In the genomic region with DNA sequence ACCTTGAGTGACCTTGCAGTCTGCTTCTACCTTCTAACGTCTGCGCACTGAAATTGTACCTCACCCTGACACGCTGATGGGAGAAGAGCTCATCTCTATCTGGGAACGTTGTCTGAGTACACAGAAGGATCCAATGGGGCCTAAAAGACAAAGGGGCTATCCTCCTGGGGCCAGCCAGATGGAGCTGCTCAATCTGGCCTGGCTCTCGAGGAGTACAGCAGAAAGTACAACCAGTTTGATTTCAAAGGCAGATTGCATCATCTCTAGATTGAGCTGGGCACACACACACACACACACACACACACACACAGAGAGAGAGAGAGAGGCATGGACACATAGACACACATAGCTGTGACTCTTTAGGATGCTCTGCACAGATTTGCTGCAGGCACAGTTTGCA, we compare ENCODE assay signal across 11 mouse cellular contexts.
DNase-seq lines count a peak whose midpoint lies in the region; ATAC-seq lines count a peak whose summit lies in the region.
"Had no signal": no experiment of that assay in that cellular context is flagged by ENCODE, and none has a peak within 500 bp of the region (broad histone marks: within the 10 kb centered on the region; RNA-seq: fewer than 3 reads in every experiment).

No protein-coding gene starts in this region.

- no peaks in the 10 kb centered on the region for H3K9me3 ChIP-seq in forebrain, embryonic 12.5 days
- H3K9me3 ChIP-seq in forebrain, embryonic 15.5 days = no peaks in the 10 kb centered on the region
- H3K9me3 ChIP-seq in neural tube, embryonic 11.5 days (ENCODE audit: control insufficient read depth, low read length) = no peaks in the 10 kb centered on the region
- no peaks in the 10 kb centered on the region for H3K9me3 ChIP-seq in midbrain, embryonic 15.5 days
- H3K9me3 ChIP-seq: limb, embryonic 15.5 days had no signal

- peak; percentile 14 for DNase-seq in neural tube, embryonic 11.5 days (ENCODE audit: low spot score)
- no peak for DNase-seq in neural tube, embryonic 10.5 days (ENCODE audit: extremely low spot score, low spot score)
- DNase-seq in B cell, adult 2 months = no peak
- DNase-seq: lung, adult 18-20 months; lung, postnatal 36 days; thymus, postnatal 25 days had no signal

- no peak overlapping the region for H3K27ac ChIP-seq in forebrain, embryonic 12.5 days
- H3K27ac ChIP-seq in forebrain, embryonic 15.5 days (replicated peaks) = no peak overlapping the region
- H3K27ac ChIP-seq in neural tube, embryonic 11.5 days (ENCODE audit: low read depth, low read length) = no peak overlapping the region
- H3K27ac ChIP-seq in midbrain, embryonic 15.5 days = no peak overlapping the region
- H3K27ac ChIP-seq: limb, embryonic 15.5 days had no signal

- no peak overlapping the region for H3K4me2 ChIP-seq in forebrain, embryonic 12.5 days
- no peak overlapping the region for H3K4me2 ChIP-seq in forebrain, embryonic 15.5 days (replicated peaks)
- no peak overlapping the region for H3K4me2 ChIP-seq in neural tube, embryonic 11.5 days (ENCODE audit: low read depth)
- no peak overlapping the region for H3K4me2 ChIP-seq in midbrain, embryonic 15.5 days
- H3K4me2 ChIP-seq: limb, embryonic 15.5 days had no signal

- H3K4me1 ChIP-seq in forebrain, embryonic 12.5 days = peaks cover 3% of the 10 kb centered on the region; the same call in 1 of the 2 replicates
- no peaks in the 10 kb centered on the region for H3K4me1 ChIP-seq in forebrain, embryonic 15.5 days
- no peaks in the 10 kb centered on the region for H3K4me1 ChIP-seq in neural tube, embryonic 11.5 days (ENCODE audit: control insufficient read depth, insufficient read depth, low read length)
- no peaks in the 10 kb centered on the region for H3K4me1 ChIP-seq in midbrain, embryonic 15.5 days

- H3K27me3 ChIP-seq in forebrain, embryonic 12.5 days = no peaks in the 10 kb centered on the region
- no peaks in the 10 kb centered on the region for H3K27me3 ChIP-seq in forebrain, embryonic 15.5 days
- H3K27me3 ChIP-seq in neural tube, embryonic 11.5 days (ENCODE audit: control insufficient read depth, insufficient read depth, low read length) = no peaks in the 10 kb centered on the region
- H3K27me3 ChIP-seq in midbrain, embryonic 15.5 days (replicated peaks) = no peaks in the 10 kb centered on the region
- H3K27me3 ChIP-seq: limb, embryonic 15.5 days had no signal

- no peak overlapping the region for H3K4me3 ChIP-seq in forebrain, embryonic 12.5 days (replicated peaks)
- H3K4me3 ChIP-seq in forebrain, embryonic 15.5 days = no peak overlapping the region
- H3K4me3 ChIP-seq in neural tube, embryonic 11.5 days (ENCODE audit: low read depth, low read length) = no peak overlapping the region
- H3K4me3 ChIP-seq in midbrain, embryonic 15.5 days = no peak overlapping the region
- H3K4me3 ChIP-seq: limb, embryonic 15.5 days had no signal

- no peak overlapping the region for H3K9ac ChIP-seq in forebrain, embryonic 12.5 days
- H3K9ac ChIP-seq in forebrain, embryonic 15.5 days (replicated peaks) = no peak overlapping the region
- H3K9ac ChIP-seq in neural tube, embryonic 11.5 days (ENCODE audit: low read length) = no peak overlapping the region
- no peak overlapping the region for H3K9ac ChIP-seq in midbrain, embryonic 15.5 days
- H3K9ac ChIP-seq: limb, embryonic 15.5 days had no signal

- WGBS in forebrain, embryonic 12.5 days = 70% methylated on average over 5 of the region's 5 CpGs
- WGBS in forebrain, embryonic 15.5 days = 66% methylated on average over 5 of the region's 5 CpGs
- WGBS in neural tube, embryonic 11.5 days = 66% methylated on average over 5 of the region's 5 CpGs
- WGBS in midbrain, embryonic 15.5 days = 49% methylated on average over 5 of the region's 5 CpGs

- H3K36me3 ChIP-seq in forebrain, embryonic 12.5 days (replicated peaks) = no peaks in the 10 kb centered on the region
- no peaks in the 10 kb centered on the region for H3K36me3 ChIP-seq in forebrain, embryonic 15.5 days
- no peaks in the 10 kb centered on the region for H3K36me3 ChIP-seq in neural tube, embryonic 11.5 days (ENCODE audit: control insufficient read depth, insufficient read depth, low read length)
- H3K36me3 ChIP-seq in midbrain, embryonic 15.5 days (replicated peaks) = no peaks in the 10 kb centered on the region
- H3K36me3 ChIP-seq: limb, embryonic 15.5 days had no signal

- 0 out of 2 replicates have a peak, but pooled peaks have one; percentile 17 for ATAC-seq in forebrain, embryonic 12.5 days (ENCODE audit: low FRiP score)
- no peak for ATAC-seq in forebrain, embryonic 15.5 days (replicated peaks)
- no peak for ATAC-seq in neural tube, embryonic 11.5 days (ENCODE audit: insufficient read depth, low FRiP score, low TSS enrichment)
- 0 out of 2 replicates have a peak, but pooled peaks have one; percentile 29 for ATAC-seq in midbrain, embryonic 15.5 days (replicated peaks)
- no peak for ATAC-seq in erythroid progenitor cell, adult 5-6 weeks (replicated peaks; ENCODE audit: low FRiP score, poor library complexity, severe bottlenecking)

Comparison
In these comparisons a context has a peak if more than half of its experiments do, and no peak if none do; other contexts are left out.
1. ATAC-seq: peak in forebrain, embryonic 12.5 days (single experiment) and midbrain, embryonic 15.5 days (single experiment); none in forebrain, embryonic 15.5 days (single experiment), neural tube, embryonic 11.5 days (single experiment) and erythroid progenitor cell, adult 5-6 weeks (single experiment).